Comparison of ENCODE assay signal across 39 mouse cellular contexts in genomic region chr5:97456816-97457215, GRCm38 (mm10). TPM values are rescaled to one million over a fixed set of nuclear protein-coding genes. Genes with fewer than 3 reads are reported as not detected.
"Had no signal": no experiment of that assay in that cellular context is flagged by ENCODE, and none has a peak within 500 bp of the region (broad histone marks: within the 10 kb centered on the region; RNA-seq: fewer than 3 reads in every experiment).

TSS of gene Gk2 (minus strand) at chr5:97457021.

- DNase-seq: cerebellum, adult 2 months; cerebellum, adult 8-10 months; cerebellum, adult 9-10 months; cerebellum, adult 9-11 months; cerebellum, postnatal 10 days; cerebellum, postnatal 14 days; cerebellum, postnatal 25 days; cerebellum, postnatal 36 days; embryo, embryonic 11 days; forebrain, postnatal 0 days; gastrocnemius, adult 2 months; gastrocnemius, postnatal 10 days; gastrocnemius, postnatal 14 days; gastrocnemius, postnatal 25 days; gastrocnemius, postnatal 36 days; heart, adult 11 months; heart, adult 18-20 months; heart, adult 2 months had no signal

- H3K36me3 ChIP-seq: embryonic facial prominence, embryonic 10.5 days; embryonic facial prominence, embryonic 12.5 days; embryonic facial prominence, embryonic 13.5 days; embryonic facial prominence, embryonic 15.5 days; forebrain, embryonic 10.5 days; forebrain, embryonic 12.5 days; forebrain, embryonic 15.5 days had no signal

- H3K4me1 ChIP-seq: embryonic facial prominence, embryonic 10.5 days; embryonic facial prominence, embryonic 12.5 days; embryonic facial prominence, embryonic 13.5 days; embryonic facial prominence, embryonic 15.5 days; forebrain, embryonic 10.5 days; forebrain, embryonic 12.5 days; forebrain, embryonic 13.5 days; forebrain, embryonic 15.5 days had no signal

- H3K4me3 ChIP-seq: embryonic facial prominence, embryonic 10.5 days; embryonic facial prominence, embryonic 12.5 days; embryonic facial prominence, embryonic 13.5 days; embryonic facial prominence, embryonic 15.5 days; erythroblast, embryonic 14.5 days; forebrain, embryonic 10.5 days; forebrain, embryonic 12.5 days; forebrain, embryonic 13.5 days; forebrain, embryonic 15.5 days; gastrocnemius, adult 2 months; heart, adult 2 months had no signal

- H3K27ac ChIP-seq: embryonic facial prominence, embryonic 10.5 days; embryonic facial prominence, embryonic 12.5 days; embryonic facial prominence, embryonic 13.5 days; embryonic facial prominence, embryonic 15.5 days; forebrain, embryonic 10.5 days; forebrain, embryonic 12.5 days; forebrain, embryonic 13.5 days; forebrain, embryonic 15.5 days; gastrocnemius, adult 2 months; heart, adult 2 months had no signal

- H3K27me3 ChIP-seq: embryonic facial prominence, embryonic 12.5 days; embryonic facial prominence, embryonic 13.5 days; embryonic facial prominence, embryonic 15.5 days; forebrain, embryonic 12.5 days; forebrain, embryonic 13.5 days; forebrain, embryonic 15.5 days had no signal

RNA-seq across cellular contexts. Expression of gene Gk2, which starts in this region (rescaled TPM):
- total RNA-seq: common myeloid progenitor, adult 5-6 weeks; forebrain, postnatal 0 days; gastrocnemius, adult 18-20 months; gastrocnemius, adult 2 months; gastrocnemius, adult 8-10 months; gastrocnemius, postnatal 10 days; gastrocnemius, postnatal 14 days; gastrocnemius, postnatal 25 days; gastrocnemius, postnatal 36 days; granulocyte monocyte progenitor cell, adult 5-6 weeks; heart, adult 18-20 months; heart, adult 2 months; heart, adult 8-10 months had no signal
- polyA plus RNA-seq: cerebellum, adult 2 months; cortical plate, adult 2 months; embryonic facial prominence, embryonic 10.5 days; embryonic facial prominence, embryonic 11.5 days; embryonic facial prominence, embryonic 12.5 days; embryonic facial prominence, embryonic 13.5 days; embryonic facial prominence, embryonic 14.5 days; embryonic facial prominence, embryonic 15.5 days; erythroblast, embryonic 14.5 days; forebrain, embryonic 10.5 days; forebrain, embryonic 11.5 days; forebrain, embryonic 12.5 days; forebrain, embryonic 13.5 days; forebrain, embryonic 14.5 days; forebrain, embryonic 15.5 days; forebrain, embryonic 16.5 days; forebrain, postnatal 0 days; frontal cortex, adult 2 months; heart, adult 2 months had no signal
